Mouse (Mus musculus) thymus, postnatal 0 days (tissue): ENCODE data around the gene Kctd4. TPM values are rescaled to one million over a fixed set of nuclear protein-coding genes. Genes with fewer than 3 reads are reported as not detected.

Experiments
- DNase-seq: peaks from one replicate; pipeline ENCODE4 v3.0.0-alpha.2; 2015; ENCODE audit warnings: low spot score
- polyA plus RNA-seq: library from polyadenylated mRNA; unstranded; fragments of >200 nt; fragmentation: Nextera tagmentation; extraction: Ambion mirVana; gene quantifications from 2 replicates; pipeline ENCODE4 v1.2.1, GENCODE M21; 2015

The Kctd4 gene
- polyA plus RNA-seq, 1 experiment from 2014 or later: 1.9 TPM

DNA sequence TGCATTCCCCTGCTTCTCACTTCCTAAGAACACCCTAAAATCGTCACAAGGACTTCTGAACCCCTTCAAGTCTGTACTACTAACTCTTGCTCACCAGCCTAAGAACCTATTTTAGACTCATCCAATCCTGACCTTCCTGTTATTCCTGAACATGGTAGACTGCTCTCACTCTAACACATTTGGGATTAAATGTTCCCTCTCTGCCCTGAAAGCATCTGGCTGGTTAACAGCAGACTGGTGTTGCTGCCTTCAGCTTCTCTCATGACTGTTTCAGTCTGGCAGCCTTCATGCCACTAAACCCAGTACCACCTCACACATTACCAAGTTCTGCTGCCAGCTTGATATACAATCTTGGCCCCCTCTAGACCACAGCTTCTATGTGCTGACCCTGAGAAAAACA is 34.4 kb downstream of the Kctd4 start:
- no peak for DNase-seq

DNA sequence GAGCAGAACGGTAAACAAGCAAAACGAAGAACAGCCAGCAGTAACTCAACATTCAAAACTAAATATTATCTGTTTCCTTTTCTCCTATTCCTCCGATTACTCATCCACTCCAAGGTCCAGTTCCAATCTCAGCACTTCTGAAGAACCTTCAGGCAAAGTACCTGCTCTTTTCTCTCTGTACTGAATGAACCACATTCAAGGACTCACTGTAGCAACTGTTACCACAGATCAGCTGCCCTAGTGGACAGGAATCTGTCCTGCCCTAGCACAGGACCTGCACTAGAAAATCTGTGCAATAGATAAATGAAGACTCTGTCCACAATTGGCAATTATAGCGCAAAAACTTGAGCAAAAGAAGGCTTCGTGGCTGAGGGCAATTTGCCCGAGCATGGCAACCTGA is 36.1 kb downstream of the Kctd4 start:
- no peak for DNase-seq

DNA sequence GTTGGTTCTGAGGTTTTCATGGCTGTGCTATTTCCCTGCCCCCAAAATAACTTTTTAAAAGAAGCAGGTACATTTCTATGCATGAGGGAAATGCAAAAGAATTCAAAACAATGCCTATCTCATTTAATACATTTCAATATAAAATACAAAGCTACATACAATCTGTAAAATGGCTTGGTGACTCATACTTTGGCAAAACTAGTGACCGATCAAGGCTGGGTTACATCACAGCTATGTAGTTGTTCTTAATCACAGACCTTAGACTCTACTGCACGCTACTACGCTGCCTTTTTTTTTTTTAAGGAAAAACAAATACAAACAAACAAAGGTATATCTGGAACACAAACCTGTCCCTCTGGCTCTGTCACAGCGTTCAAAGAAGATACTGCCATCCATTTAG is 37.6 kb downstream of the Kctd4 start:
- DNase-seq: no peak

DNA sequence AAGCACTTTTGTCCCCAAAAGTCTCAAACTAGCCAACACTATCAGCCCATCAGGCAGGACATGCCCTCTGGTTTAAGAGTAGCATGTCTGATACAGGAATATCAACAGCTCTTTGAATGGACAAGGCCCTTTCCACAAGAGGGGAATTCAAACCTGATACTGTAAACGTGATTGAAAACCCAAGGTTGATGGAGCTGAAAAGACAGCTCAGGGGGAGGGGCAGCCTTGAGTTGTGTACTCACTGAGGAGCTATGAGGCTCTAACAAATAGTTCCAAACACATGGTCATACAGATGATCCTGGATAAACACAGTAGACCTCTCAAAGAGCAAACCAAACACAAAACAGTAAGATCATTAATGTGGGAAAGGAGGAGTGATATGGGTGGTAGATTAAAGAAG is 43.3 kb downstream of the Kctd4 start:
- DNase-seq: no peak

DNA sequence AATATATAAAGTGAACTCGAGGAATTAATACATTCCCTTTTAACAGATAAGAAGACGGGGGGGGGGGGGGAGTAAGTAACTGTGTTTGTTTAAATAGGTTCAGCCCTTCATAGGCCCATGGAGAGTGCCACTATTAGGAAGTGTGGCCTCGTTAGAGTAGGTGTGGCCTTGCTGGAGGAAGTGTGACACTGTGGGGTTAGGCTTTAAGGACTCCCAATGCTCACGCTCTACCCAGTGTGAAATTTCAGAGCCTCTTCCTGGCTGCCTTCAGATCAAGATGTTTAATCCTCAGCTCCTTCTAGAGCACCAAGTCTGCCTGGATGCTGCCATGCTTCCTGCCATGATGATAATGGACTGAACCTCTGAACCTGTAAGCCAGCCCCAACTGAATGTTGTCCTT is 47.0 kb downstream of the Kctd4 start:
- no peak for DNase-seq

DNA sequence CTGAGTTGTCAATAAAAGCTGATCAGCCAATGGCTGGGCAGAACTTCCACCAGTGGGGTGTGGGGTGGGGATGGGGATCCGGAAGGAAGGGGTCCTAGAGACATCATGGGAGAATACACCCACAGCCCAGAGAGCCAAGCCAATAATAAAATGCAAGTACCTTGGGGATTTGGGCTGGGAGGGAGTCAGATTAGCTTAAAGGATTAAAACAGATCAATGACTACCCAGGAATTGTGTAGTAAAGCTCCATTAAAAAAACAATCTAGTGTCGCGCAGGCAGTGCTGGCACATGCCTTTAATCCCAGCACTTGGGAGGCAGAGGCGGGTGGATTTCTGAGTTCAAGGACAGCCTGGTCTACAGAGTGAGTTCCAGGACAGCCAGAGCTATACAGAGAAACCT is 50.2 kb downstream of the Kctd4 start:
- DNase-seq: no peak

DNA sequence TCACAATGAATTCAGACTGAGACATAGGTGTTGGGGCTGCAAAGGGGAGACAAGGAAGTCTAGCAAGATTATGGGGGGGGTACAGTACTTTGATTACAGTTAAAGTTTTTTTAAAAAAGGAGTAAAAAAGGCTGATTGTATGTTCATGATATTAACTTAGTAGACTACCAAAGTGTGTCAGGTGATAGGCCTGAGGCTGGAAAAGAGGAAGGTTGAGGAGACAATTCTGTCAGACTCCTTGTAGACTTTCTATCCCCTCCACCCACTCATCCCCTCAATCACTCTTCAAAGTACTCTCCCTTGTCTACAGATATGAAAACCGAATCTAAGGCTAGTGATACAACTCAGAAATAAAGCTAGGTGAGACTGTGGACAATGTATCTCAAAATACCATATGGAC is 53.4 kb downstream of the Kctd4 start:
- no peak for DNase-seq

DNA sequence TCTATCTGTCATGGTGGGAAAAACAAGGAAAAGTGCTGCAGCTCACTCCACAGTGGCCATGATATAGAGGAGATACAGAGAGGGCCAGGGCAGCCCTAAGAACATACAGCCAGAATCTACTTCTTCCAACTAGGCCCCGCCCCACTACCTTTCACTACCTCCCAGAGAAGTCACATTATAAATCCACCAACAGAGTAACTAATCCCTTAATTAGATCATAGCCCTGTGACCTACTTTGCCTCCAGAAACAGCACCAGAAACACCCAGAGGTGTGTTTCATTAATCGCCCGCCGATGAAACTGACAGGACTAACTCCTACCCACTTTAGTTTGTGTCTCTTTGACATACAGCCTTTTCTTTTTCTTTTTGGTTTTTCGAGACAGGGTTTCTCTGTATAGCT is 54.4 kb downstream of the Kctd4 start:
- no peak for DNase-seq

DNA sequence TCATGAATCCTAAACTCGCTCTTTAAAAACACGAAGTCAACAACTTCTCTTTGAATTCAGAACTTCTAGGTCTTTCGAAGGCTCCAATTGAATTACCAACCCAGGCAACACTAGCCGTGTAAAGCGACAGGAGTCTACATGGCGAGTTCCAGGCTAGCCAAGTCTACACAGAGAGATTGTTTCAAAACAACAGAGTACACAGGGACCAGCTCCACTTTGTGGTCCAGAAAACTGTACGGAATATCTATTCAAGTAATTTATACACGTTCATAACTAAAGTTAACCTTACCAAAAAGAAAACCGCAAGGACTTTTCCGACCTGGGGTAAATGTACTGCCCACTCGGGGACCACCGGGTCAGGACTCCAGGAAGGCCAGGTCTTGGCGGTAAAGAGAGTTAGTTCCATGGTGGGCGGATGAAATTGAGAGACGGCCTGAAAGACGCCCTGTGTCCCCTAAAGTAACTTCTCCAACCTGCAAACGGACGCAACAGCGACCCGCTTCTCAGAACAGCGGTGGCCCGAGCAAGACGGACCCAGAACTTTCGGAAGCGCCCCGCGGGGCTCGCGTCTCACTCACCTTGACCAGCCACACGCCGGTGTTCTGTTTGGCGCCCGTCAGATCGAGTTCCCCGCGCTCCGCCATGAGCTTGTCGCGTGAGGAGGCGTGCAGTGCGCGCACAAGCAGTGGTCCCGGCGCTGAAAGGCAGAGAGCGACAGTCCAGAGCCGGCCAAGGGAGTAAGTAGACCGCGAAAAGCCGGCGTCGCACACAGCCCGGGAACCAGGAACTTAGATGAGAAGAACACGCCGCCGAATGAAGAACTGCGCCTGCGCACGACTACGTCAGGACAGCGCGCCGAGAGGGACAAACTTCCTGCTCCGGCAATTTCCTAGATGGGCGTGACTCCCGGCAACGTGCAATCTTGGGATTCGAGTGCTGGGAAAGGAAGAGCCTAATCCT is 55.6 kb downstream of the Kctd4 start, which contains the start of gene Gtf2f2:
TSS of gene Gtf2f2 (minus strand) at position 764 of the 960 bp plus-strand sequence.
- peak; percentile 94 for DNase-seq

DNA sequence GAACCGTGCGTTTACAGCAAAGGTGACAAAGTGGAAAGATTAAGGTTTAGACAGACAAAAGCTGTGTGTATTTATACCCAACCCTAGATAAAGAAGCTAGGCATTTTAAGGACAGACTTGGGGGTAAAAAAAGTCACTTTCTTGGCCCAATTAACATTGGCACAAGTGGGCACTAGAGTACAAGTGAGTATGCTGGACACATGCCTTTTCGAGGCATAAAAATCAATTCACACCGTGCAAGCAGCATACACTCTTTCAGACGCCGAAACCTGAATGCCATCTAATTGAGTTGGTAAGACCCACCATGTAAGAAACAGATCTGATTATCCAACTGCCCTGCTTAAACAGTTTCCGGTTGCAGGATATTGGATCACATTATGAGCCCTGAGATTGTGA is 56.3 kb downstream of the Kctd4 start:
- DNase-seq: no peak

DNA sequence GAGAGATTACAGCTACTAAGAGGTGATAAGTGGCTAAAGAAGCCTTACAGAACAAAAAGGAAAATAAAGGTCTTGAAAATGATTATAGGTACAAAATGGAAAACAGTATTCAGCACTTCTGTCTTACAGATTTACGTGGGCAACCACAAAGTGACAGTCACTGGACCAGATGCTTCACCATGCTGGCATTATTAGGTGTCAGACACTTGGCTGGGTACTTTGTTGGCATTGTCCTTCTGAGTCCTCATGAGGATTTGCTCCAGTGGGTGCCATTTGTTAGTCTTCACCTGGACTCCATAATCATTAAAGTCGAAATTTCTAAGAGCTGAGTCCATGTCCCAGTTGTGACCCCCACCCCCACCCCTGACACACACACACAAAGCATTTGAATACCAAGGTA is 59.5 kb downstream of the Kctd4 start:
- no peak for DNase-seq

Other genes with a start within 250 kb of the Kctd4 start
- gene Cog3, start 200.5 kb upstream of the Kctd4 start, polyA plus RNA-seq: 17.6 and 18.1 TPM in 2 replicates
- 7.4 and 7.7 TPM in 2 replicates for gene Slc25a30, start 168.0 kb upstream of the Kctd4 start, polyA plus RNA-seq
- gene Tpt1, start 109.9 kb upstream of the Kctd4 start, polyA plus RNA-seq: 1,615 and 1,673 TPM in 2 replicates
- 62.6 and 63.8 TPM in 2 replicates for gene Gtf2f2, start 55.9 kb downstream of the Kctd4 start, polyA plus RNA-seq
- 10.8 and 11.6 TPM in 2 replicates for gene Gpalpp1, start 155.8 kb downstream of the Kctd4 start, polyA plus RNA-seq
- 15.5 and 16.6 TPM in 2 replicates for gene Nufip1, start 155.9 kb downstream of the Kctd4 start, polyA plus RNA-seq